Mouse (Mus musculus): ENCODE data around the gene Dgki.

DNA sequence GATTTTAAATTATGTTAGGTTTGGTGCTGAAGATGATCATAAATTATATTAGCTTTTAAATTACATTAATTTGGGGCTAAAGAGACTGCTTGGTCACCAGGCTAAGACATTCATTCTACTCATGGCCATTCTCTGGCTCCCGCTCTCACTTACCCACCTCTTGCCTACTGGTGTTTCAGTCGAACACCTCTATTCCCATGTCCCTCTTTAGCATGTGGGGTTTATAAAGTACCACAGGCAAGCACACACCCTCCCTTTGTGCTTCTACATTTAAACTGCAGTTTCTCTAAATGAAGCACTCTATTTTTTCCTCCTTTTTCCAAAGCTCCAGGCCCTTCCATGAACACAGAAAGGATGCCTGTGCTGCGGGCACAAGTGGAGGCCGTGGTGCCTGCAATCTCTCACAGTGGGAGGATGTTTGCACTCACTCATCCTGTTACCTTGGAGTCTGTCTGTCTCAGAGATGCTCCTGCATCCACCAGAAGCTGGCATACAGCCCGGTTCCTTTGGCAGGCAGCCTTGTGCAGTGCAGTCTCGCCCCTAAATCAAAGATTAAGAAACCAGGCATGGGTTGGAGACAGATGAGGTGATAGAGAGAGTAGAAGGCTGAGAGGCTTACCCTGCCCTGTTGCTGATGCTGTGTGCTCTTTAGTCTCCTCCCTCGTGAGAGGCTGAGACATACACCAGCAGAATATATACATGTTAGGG lies 449.4 kb downstream of the Dgki start:
- TF ChIP-seq CTCF (IDR thresholded peaks at IDR 0.05; ENCODE audit: insufficient read depth, low read depth, low read length) (no peak), POLR2A (IDR thresholded peaks at IDR 0.05; ENCODE audit: insufficient read depth, low read depth, low read length) (no peak)
